Mouse (Mus musculus) cerebellum, postnatal 10 days (tissue): ENCODE data around the gene AI467606.

Experiments used
- DNase-seq, 2 experiments: peaks; one replicate each; pipeline ENCODE4 v3.0.0; 2021; ENCODE audit warnings: mixed read lengths in 2 of 2

AI467606 gene

DNA sequence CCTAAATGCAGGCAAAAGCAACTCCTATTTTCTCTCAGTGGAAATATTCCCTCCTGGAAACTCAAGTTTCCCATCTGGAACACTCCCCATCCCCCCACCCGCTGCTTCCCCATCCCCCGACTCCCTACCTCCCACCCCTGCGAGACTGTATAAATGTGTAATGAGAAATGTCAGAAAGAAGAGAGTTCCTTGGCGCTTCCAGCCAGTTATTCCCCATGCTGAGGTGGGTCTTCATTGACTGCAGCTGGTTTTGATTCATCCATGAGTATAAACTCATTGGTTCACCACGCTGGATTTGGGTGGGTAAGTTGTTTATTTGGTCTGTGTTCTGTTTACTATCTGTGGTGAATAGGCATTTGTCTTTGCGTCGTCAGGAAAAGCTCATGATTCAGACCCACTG lies 5.3 kb downstream of the AI467606 start:
- no peak for DNase-seq

DNA sequence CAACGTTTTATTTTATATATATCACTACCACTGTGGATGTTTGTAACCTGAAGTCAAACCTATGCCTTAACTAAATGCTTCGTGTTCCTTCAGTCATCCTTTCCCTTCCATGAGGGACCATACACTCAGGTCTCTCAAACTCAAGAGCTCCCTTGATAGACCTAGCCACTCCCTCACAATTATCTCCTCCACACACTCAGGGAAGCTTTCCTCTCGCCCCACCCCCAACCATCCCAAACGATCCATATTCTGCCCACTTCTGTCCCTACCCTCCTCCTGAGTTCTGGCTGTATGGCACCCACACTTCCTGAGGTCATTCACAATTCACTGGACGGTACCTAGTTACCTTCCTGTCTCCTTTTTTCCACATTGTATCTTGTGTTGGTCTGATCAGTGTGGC lies 7.4 kb downstream of the AI467606 start:
- DNase-seq, result no peak

- no peak for DNase-seq
Observed at GRCm38 (mm10) chr7:127098950-127099349, 7.8 kb downstream of the AI467606 start.

DNA sequence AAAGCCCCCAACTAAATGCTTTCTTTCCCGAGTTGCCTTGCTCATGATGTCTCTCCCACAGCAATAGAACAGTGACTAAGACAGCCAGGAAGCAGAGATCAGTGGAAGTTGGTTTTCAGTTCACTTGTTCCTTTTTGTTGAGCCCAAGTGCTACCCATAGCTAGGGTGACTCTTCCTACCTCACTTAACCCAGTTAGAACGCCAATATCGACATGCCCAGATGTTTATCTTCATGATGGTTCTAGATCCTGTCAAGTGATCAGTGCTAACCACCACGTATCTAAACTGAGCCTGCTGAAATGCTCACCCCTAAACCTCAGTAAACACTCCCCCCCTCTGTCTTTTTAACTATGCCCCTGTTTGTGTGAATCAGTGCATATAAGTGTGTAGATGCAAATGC lies 8.4 kb downstream of the AI467606 start:
- no peak for DNase-seq

GRCm38 (mm10) chr7:127101451-127102016 lies 10.4 kb downstream of the AI467606 start:
- peak; percentile 32 to 52 for DNase-seq

DNA sequence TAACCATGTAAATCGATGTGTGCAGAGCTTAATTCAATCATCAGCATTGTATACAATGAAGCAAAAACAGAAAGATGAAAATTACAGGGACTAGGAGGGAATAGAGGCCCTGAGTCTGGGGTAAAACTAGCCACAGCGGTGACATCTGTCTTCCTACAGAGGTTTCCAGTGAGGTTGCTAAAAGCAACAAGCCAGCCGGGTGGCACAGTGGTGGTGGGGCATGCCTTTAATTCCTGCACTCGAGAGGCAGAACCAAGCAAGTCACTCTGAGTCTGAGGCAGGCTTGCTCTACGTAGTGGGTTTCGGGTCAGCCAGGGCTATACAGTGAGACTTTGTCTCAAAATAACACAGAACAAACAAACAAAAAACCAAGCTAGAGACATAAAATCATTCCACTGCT lies 11.0 kb downstream of the AI467606 start:
- no peak for DNase-seq

GRCm38 (mm10) chr7:127103960-127104359 lies 12.8 kb downstream of the AI467606 start:
- peak; percentile 45 to 48 for DNase-seq

DNA sequence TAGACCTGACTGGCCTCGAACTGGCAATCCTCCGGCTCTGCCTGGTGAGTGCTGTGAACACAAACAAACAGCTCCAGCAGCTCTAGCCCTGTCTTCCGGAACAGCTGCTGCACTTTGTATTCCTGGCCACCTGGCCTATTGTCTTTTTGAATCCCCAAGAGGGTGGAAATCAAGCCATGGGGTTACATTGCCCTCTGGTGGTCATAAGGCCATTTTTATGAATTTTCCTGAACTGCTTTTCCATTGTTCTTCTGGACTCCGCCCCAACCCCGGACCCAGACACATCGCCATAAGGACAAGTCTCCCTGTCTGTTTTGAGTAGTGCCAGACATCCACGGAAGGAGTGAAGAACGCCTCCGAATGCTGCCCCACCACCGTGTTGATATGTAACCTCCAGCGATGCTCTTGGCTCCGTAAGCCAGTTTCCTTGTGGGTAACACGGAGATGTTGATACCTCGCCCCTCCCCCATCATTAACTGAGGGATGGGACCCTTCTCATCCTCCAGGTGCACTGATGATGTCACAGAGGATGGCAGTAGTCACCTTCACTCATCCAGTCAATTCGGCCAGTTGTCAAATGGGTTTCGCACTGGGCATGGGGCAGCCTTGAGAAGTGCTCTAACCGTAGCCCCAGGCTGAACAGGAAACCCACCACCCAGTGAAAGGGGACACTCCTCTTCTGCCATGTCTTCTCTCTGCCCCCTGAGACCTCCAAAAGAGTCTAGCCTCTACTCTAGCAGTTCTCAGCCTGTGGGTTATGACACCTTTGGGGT lies 13.6 kb downstream of the AI467606 start:
- peak; percentile 89 to 93 for DNase-seq

DNA sequence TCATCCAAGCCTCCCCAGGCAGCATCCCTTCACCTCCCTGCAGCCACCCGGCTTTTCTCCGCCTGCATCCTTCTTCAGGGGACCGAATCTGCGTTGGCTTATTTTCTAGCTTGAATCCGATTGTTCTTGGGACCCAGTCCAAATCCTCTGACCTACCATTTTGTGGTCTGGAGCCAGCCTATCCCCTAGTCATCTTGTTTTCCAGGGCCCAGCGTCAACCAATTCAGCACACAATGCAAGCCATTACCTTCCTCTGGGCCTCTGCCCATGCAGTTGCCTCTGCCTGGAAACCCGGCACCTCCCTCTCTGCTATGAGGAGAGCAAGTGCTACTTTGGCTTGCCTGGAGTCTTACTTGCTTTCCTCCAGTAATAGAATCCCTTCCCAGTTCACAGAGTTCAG lies 14.4 kb downstream of the AI467606 start:
- peak; percentile 50 to 61 for DNase-seq

GRCm38 (mm10) chr7:127110239-127111007 lies 19.3 kb downstream of the AI467606 start:
- DNase-seq, result peak; percentile 91 to 92

GRCm38 (mm10) chr7:127111461-127111860 lies 20.3 kb downstream of the AI467606 start:
- DNase-seq, result peak; percentile 70 to 76

GRCm38 (mm10) chr7:127112251-127112841 lies 21.2 kb downstream of the AI467606 start:
- no peak for DNase-seq

GRCm38 (mm10) chr7:127112921-127113597 lies 21.9 kb downstream of the AI467606 start:
- DNase-seq, result no peak

GRCm38 (mm10) chr7:127113614-127114259 lies 22.6 kb downstream of the AI467606 start:
- DNase-seq, result no peak

GRCm38 (mm10) chr7:127114920-127115319 lies 23.8 kb downstream of the AI467606 start:
- DNase-seq, result no peak

DNA sequence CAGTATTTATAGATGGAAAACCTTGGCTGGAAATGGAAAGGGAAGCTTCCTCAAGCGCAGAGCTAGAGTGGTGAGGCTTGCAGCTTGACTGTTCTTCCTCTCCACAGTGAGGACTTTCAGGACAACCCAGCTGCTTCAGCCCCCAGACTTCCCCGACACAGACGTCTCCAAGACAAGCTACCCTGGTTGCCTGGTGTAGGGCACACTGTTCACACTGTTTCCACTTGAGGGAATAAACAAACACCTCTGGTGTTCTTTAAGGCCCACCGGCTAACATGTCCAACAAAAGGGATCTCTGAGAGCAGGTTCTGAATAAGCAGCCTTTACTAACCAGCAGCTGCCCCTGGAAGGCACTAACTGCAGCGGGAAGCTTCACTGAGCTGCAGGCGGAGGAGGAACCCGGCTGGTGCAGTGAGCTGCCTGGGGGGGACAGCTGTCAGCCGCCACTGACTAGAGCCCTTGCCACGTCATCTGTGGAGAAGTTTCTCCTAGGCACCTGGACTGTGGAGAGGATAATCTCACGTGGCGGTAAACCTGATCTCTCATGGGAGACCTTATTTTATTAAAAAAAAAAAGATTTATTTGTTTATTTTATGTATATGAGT lies 25.3 kb downstream of the AI467606 start:
- DNase-seq, result no peak

DNA sequence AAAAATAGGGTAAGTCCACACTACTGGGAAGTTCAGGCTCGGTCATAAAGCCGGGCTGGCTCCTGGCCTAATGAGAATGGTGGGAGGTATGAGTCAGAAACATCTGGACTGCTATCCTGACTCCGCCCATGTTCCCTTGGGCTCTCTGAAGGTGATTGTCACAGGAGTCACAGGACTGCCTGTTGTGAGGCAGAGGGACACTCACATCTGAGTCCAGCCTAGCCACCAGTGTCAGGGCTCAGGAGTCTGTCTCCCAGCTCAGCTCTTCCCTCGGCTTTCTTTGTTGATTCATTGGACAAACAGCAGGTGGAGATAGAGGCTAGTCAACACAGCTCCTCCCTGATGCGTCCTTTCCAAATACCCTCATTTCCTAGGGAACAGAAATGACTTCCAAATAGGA lies 26.8 kb downstream of the AI467606 start:
- DNase-seq, result peak; percentile 35 to 53

- DNase-seq, result no peak
Observed at GRCm38 (mm10) chr7:127118671-127119445, 27.7 kb downstream of the AI467606 start.

DNA sequence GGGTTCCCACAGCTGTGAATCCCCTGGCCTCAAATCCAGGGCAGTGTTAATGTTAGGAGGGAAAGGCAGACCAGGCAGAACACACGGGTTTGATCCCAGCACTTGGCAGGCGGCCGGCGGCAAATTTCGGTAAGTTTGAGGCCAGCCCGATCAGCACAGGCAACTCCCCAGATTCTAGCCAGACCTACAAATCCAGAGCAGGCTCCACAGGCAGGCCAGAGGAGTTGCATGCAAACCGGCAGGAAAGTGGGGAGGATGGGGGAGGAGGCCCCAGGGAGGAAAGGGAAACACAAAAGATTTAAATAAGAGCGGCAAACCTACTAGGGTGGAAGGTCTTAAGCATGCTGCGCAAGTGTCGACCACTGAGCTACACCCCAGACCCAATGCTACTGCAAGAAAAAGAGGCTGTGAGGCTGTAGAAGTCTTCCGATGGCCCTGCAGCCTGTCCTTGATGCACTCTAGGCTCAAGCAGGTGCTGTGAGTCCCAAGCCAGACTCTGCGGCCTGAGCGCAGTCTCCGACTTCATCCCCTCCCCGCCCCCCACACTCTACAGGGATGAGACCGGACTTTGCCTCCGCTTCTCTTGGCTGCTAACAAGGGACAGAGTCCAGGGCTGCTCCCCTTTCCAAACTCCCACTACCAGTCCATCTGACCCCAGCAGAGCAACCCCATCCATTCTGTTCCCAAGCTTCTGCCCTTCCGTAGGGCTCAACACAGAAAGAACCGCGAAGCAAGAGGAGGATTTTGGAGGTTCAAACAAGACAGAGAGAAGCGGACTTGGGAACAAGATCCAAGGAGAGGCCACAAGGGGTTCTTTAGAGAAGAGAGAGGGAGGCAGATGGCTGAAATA lies 30.1 kb downstream of the AI467606 start:
- no peak for DNase-seq

DNA sequence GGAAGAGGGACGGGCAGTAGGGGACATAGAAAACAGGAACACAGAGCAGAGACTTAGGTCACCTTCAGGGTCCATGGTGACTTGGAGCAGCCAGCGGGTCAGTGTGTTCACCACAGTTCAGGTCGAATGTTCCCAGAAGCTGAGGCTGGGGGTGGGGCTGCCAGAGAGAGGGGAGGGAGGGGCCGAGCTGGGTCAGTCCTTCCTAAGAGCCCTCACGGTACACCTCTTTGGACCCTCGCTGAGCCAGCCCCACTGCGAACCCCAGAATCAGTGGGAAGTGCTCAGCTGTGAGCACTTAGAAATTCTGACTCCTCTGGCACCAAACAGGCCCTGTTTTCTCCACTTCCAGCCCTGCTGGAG lies 30.7 kb downstream of the AI467606 start, which contains the start of gene Qprt:
Gene Qprt, minus strand, starts transcription at position 316 of the 360 bp plus-strand sequence.
- DNase-seq, result no peak
